Mouse (Mus musculus) ovary, postnatal 10 days (tissue): ENCODE data around the gene Trim68.
"Not testable (repeated sequence)": the region's sequence is repeated elsewhere in the genome, so short reads cannot be mapped to it uniquely, and the experiment has no call there.

Experiments
- DNase-seq: peaks from one replicate; pipeline ENCODE4 v3.0.0; 2022; ENCODE audit warnings: low spot score

The Trim68 gene

DNA sequence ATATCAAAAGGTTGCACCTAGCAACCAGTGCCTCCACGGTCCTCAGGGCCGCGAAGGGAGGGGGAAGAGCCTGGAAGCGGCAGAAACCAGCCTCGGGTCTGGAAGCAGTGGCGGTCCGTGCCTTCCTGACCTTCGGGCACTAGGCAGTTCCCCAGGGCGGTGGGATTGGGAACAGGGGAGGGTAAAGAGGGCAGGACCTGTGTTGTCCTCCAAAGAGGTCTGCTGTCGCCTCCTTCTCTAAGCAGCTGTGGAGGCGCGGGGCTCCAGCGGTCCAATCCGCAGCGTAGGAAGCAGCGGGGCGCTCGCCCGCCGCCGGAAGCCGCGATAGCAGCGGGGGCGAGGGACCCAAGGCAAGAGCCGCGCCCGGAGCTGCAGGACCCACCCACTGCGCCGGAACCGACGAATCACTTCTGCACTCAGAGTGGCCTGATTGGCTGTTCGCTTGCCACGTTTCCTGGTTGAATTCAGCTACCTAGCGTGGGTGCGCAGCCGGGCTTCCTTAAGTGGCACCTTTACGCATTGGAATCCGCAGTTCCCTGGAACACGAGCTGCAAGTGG is at the start of gene Trim68:
TSS of gene Trim68 (minus strand) at position 384 of the 558 bp plus-strand sequence.
- DNase-seq = peak; percentile 66

DNA sequence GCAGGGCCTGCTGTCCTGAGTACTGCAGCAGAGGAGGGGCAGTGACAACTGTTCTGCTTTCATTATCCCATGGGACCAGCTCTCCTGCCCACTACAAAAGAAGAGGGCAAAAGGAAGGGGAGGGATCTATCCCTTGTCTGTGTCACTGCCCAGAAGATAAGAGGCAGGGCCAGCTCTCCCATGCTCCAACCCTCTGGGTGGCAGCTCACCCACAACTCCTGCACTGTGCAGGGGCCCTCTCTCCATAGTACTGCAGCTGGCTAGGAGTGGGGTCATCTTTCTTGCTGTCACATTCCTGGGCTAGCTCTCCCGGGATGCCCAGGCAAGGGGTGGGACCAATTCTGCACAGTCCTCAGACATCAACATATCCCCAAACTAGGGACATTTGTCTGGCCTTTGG is 46.7 kb upstream of the Trim68 start:
- DNase-seq = no peak

DNA sequence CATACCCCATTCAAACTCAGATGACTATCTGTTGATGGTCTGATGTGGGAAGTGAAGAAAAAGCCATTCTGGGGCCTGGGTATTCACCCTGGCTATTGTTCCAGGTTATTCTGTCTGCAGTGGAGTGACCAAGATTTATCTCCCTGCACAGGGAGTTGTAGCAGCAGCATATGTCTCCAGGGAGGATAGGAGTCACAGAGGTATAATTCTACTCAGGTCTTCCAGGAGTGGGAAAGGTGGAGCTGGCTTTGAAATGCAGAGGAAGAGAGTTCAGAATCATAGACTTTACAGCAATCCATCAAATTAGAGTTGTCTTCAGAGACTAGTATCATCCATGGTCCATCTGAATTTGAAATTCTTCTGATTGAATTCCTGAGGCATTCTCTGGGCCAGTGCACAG is 40.3 kb upstream of the Trim68 start, which contains the start of gene Olfr559:
TSS of gene Olfr559 (minus strand) at position 101 of the 400 bp plus-strand sequence.
- DNase-seq = no peak

DNA sequence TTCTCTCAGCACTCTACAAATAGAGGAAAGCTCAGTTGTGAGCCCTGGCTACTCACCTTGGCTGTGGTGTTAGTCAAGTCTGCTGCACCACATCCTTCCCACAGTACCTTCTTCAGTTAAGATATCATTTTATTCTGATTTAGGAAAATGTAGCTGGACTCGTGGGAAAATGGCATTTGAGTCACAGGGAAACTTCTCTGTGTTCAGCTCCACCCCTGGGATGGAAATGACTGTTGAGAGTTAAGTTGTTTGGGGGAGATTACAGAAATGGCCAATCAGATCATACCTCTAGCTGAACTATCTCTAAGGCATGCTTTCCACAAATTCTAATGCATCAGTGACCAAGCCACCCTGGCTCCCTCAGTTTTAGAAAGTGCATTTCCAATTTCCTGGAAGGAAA is 31.8 kb upstream of the Trim68 start, which contains the start of gene Olfr33:
TSS of gene Olfr33 (minus strand) at position 101 of the 400 bp plus-strand sequence.
- DNase-seq = no peak

DNA sequence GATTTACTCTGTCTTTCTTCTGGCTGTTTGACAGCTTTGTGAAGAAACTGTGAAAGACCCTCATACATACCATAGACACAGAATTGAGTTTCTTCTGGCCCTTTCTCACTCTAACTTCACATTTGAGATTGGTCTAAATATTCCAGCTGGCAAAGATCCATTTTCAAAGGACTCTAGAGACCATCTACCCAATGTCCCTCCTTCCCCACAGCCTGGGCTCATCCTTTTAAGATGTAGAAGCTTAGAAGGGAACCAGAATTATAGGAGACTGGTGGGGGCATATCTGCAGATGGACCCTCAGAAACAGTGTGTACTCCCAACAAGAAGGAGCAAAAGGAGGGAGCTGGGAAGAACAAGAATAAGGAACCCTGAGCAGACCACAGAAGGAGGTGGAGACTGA is 14.8 kb upstream of the Trim68 start, which contains the start of gene Olfr558:
TSS of gene Olfr558 (plus strand) at position 301 of the 400 bp plus-strand sequence.
- DNase-seq = no peak

DNA sequence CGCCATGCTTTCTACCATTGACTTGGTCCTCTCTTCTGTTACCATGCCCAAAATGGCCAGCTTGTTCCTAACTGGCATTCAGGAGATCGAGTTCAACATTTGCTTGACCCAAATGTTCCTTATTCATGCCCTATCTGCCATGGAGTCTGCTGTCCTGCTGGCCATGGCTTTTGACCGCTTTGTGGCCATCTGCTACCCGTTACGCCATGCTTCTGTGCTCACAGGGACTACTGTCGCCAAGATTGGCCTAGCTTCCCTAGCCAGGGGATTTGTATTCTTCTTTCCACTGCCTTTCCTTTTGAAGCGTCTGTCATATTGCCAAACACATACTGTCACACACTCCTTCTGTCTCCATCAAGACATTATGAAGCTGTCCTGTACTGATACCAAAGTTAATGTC is 11.3 kb upstream of the Trim68 start:
- no peak for DNase-seq

DNA sequence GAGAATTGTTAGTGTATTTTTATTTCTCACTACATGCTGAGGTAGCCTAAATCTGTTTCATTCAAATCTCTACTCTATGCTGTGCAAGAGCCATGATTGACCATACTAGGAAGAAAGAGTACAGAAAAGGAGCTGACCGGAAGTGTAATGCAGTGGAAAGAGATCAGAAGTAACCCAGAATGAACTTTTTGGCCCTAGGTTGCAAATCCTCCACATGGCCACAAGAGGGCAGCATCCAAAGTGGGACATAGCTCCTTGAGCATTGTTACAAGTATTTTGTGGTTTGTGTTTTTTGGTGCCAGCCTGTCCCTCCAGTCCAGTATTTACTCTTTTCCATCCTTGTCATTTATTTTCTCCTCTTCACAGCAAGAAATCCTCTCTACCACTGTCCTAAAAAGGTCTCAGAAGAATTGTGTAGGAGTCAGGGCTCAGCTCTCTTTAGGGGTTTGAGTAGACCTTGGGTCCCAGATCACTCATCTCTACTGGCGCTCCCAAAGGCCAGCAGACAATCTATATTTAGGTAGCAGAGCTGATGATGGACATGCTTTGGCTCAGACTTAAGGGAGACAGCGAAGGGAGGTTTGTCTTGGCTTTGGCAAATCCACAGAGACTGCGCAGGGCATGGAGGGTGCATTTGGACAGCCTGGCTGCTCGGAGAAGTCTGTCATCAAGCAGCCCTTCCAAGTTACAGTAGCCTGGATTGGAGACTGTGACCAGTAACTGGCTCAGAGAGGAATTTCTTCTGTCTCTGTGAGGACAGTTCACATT is 8.4 kb upstream of the Trim68 start, which contains the start of gene Olfr557:
TSS of gene Olfr557 (plus strand) at position 553 of the 768 bp plus-strand sequence.
- no peak for DNase-seq

DNA sequence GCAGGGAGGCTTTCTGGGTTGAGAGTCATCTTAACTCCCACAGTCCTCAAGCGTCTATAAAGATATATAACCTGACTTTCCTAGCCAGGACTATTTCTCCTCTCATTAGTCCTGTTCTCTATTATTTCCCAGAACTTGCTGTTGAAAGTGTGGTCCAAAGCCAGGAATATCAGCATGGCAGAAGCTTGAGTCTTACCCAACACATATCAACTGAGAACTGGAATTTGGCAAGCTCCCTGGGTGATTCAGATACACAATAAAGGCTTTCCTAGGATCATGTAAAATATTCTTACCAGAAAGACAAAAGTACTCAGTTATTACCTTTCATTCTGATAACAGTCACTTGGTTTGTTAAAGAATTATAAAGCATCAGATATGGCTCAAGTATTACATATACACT is 5.2 kb downstream of the Trim68 start:
- no peak for DNase-seq

DNA sequence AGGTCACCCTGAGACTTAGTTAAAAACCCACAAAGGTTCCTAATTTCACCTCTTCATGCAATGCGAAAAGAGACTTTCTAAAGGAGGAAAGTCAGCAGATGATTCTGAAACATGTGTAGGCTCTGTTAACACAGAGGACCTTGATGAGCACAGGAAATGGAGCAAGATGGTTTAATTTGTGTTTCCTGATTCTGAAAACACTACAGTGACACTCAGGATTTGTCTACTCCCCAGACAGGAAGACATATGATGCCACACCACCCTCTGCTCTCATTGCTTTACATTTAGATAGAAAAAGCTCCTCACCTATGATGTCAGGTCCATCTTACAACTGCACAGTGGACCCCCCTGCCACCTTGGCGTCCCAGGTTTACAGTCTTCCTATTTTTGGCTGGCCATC is 10.9 kb downstream of the Trim68 start:
- DNase-seq = no peak

DNA sequence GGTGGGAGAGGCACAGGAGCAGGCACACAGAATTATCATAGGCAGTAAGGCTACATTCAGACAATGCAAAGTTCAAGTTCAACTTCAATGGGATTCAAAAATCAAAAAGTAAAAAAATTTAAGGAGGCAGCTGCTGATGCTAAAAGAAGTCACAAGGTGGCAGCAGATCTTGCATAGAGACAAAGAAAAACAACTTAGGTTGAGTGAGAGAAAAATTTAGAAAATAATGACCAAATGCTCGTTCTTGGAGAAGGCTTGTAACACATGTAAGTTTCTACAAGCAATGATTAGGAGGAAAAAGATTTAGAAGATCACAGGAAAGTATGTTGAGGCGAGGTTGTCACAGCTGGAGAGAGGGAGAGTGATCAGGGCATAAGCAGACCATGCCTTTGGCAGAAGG is 21.7 kb downstream of the Trim68 start:
- DNase-seq = no peak

DNA sequence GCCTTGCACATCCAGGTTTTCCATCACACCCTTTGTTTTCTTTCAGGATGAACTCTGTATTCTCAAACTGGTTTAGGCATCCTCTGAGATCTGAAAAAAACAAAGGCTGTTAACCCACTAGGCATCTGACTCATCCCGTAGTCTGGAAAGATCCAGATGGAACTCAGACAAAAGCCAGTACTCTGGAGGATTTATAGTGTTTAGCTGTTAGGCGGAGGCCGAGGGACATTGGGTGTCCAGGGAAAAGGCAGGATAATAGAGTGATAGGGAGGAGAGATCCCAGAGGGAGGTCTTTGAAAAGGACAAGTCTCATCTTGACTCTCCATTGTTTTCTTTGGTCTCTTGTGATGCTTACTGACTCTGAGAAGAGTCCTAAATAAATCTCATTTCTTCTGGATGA is 22.5 kb downstream of the Trim68 start, which contains the start of gene Olfr556:
TSS of gene Olfr556 (plus strand) at position 301 of the 400 bp plus-strand sequence.
- no peak for DNase-seq

DNA sequence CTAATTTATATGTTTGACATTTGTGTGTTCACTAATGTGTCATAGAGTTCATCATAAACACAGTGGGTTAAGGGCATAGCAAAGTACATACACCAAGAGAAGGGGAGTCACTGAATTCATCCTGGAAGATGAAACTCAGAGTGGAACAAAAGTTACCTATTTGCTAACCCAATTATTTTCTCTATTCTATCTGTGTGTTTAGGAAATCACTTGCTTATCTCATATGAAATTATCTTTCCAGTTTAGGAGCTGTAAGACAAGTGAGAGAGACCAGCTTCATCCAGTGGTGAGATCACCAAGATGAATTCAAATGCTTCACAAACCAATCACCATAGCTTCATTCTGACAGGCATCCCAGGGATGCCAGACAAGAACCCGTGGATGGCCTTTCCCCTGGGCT is 28.6 kb downstream of the Trim68 start, which contains the start of gene Olfr555:
TSS of gene Olfr555 (plus strand) at position 301 of the 400 bp plus-strand sequence.
- no peak for DNase-seq

DNA sequence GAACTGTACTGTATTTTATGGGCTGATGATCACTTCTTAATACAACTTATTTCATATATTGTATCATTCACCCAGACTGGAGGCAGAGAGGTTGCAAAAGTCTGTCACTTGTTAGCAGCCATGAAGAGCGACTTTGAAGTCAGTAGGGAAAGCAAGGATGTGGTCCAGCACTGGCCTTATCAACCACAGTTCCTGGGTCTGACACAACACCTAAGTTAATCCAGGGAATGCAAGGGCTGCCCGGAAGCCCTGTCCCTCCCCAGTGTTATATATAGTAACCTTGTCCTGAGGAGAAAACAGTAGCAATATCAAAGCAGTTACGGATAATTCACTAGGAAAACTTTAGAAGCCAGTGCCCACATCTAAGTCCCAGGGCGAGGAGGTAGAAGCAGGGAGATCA is 42.2 kb downstream of the Trim68 start:
- DNase-seq = not testable (repeated sequence)

DNA sequence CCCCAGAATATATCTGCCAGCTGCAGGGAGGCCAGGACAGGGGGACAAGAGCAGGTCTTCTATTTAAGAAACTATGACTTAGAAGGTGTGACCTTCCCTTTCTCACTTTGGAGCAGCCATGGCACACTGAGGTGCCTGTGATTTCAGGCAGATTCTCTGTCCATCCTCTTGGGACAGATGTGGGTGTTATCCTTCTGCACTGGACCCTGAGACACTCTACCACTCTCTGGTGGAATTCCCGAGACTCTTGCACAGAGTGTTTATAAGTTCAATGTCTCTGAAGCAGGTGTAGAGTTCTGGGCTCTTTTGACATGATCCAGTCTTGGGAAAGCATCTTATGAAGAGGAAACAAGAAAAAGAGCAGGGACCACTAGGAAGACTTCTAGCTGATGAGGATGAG is 49.0 kb downstream of the Trim68 start, which contains the start of gene Olfr554:
TSS of gene Olfr554 (plus strand) at position 301 of the 400 bp plus-strand sequence.
- DNase-seq = no peak

DNA sequence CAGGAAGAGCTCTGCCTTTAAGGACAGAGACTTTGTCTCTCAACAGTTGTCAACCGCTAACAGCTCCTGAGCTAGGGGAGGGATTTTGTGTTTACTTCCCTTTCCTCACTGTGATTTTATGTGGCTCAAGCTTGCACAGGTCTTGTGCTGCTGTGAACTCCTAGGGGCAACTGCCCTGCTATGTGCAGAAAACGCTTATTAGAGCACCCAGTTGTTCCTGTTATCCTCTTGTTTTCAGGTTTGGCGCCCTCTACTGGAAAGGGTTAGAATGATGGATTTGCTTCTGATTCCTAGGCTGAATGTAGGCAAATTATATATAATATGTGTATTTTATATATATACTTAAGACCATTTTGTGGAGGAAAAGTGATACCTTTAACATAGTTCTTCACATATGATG is 50.5 kb downstream of the Trim68 start:
- no peak for DNase-seq
